12 mouse cellular contexts compared by ENCODE assay signal in the genomic region with DNA sequence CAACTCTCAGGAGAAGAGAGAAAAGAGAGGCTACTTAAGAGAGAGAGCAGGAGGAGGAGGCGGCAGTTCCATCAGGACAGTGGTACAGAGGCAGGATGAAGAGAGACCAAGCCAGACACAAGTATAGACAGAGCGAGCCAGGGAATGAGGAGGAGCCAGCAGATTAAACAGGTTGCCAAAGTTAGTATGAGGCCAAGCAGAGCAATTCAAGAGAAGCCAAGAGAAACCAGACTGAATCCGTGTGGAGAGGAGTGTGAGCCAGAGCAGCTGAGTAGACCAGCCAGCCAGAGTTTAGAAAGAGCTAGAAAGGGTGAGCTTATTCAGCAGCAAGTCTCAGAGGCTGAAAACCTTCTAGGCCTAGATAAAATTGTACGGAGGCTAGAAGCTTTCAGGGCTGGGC. TPM values are rescaled to one million over a fixed set of nuclear protein-coding genes. Genes with fewer than 3 reads are reported as not detected.
A peak's percentile ranks its signal among the peaks of the same experiment; 100 is the strongest.
DNase-seq lines count a peak whose midpoint lies in the region; ATAC-seq and TF ChIP-seq lines count a peak whose summit lies in the region.
"Had no signal": no experiment of that assay in that cellular context is flagged by ENCODE, and none has a peak within 500 bp of the region (broad histone marks: within the 10 kb centered on the region; RNA-seq: fewer than 3 reads in every experiment).

No protein-coding gene starts in this region.

- H3K79me2 ChIP-seq in heart, adult 2 months (replicated peaks; ENCODE audit: control insufficient read depth, insufficient read depth, low read length): no peaks in the 10 kb centered on the region

- no peak for ATAC-seq in midbrain, postnatal 0 days (ENCODE audit: low FRiP score)
- no peak for ATAC-seq in midbrain, embryonic 14.5 days (ENCODE audit: low FRiP score, low TSS enrichment)
- ATAC-seq in heart, postnatal 0 days (ENCODE audit: insufficient read depth, low read depth): peak; percentile 14; the same call in 1 of the 2 replicates

- intact Hi-C loops in heart, adult 2 months (cut with DNase I): no loop called here

- TF ChIP-seq EP300 in heart, adult 2 months (IDR thresholded peaks at IDR 0.05; ENCODE audit: insufficient read depth, low read depth, low read length): no peak
- no peak for TF ChIP-seq EP300 in heart, postnatal 0 days (IDR thresholded peaks at IDR 0.05; ENCODE audit: low read depth)

- H3K27ac ChIP-seq in heart, adult 2 months: no peak overlapping the region
- H3K27ac ChIP-seq in midbrain, postnatal 0 days (ENCODE audit: low read depth, low read length): no peak overlapping the region
- no peak overlapping the region for H3K27ac ChIP-seq in midbrain, embryonic 14.5 days (replicated peaks; ENCODE audit: low read depth, low read length)
- H3K27ac ChIP-seq in heart, postnatal 0 days (ENCODE audit: low read depth): no peak overlapping the region
- H3K27ac ChIP-seq: neural tube, embryonic 12.5 days had no signal

- no peak overlapping the region for H3K4me3 ChIP-seq in heart, adult 2 months
- no peak overlapping the region for H3K4me3 ChIP-seq in midbrain, postnatal 0 days (ENCODE audit: low read depth, low read length)
- H3K4me3 ChIP-seq in midbrain, embryonic 14.5 days (replicated peaks; ENCODE audit: low read depth, low read length): no peak overlapping the region
- no peak overlapping the region for H3K4me3 ChIP-seq in heart, postnatal 0 days (ENCODE audit: low read depth, low read length)
- H3K4me3 ChIP-seq: neural tube, embryonic 12.5 days had no signal

- H3K4me1 ChIP-seq in heart, adult 2 months (ENCODE audit: control insufficient read depth, insufficient read depth, low read length): no peaks in the 10 kb centered on the region
- H3K4me1 ChIP-seq in midbrain, postnatal 0 days (ENCODE audit: insufficient read depth, low read length): no peaks in the 10 kb centered on the region
- H3K4me1 ChIP-seq in midbrain, embryonic 14.5 days (ENCODE audit: control insufficient read depth, insufficient read depth, low read length): no peaks in the 10 kb centered on the region
- H3K4me1 ChIP-seq in heart, postnatal 0 days (ENCODE audit: control insufficient read depth, insufficient read depth): no peaks in the 10 kb centered on the region
- H3K4me1 ChIP-seq: neural tube, embryonic 12.5 days had no signal

- no peak for TF ChIP-seq POLR2A in heart, adult 2 months (IDR thresholded peaks at IDR 0.05; ENCODE audit: insufficient read depth, low read depth, low read length)

- H3K4me2 ChIP-seq in midbrain, postnatal 0 days (ENCODE audit: low read depth, low read length, poor library complexity, severe bottlenecking): no peak overlapping the region
- H3K4me2 ChIP-seq in midbrain, embryonic 14.5 days (ENCODE audit: low read length): no peak overlapping the region
- no peak overlapping the region for H3K4me2 ChIP-seq in heart, postnatal 0 days (ENCODE audit: low read depth, low read length)
- H3K4me2 ChIP-seq: neural tube, embryonic 12.5 days had no signal

- no peak for TF ChIP-seq CTCF in heart, adult 2 months (IDR thresholded peaks at IDR 0.05)
- TF ChIP-seq CTCF in midbrain, postnatal 0 days (IDR thresholded peaks at IDR 0.05): no peak
- no peak for TF ChIP-seq CTCF in heart, postnatal 0 days (IDR thresholded peaks at IDR 0.05; ENCODE audit: low read depth)

- H3K9ac ChIP-seq in heart, adult 2 months (ENCODE audit: low read depth, low read length): no peak overlapping the region
- no peak overlapping the region for H3K9ac ChIP-seq in midbrain, postnatal 0 days (replicated peaks; ENCODE audit: low read length, poor library complexity, severe bottlenecking)
- H3K9ac ChIP-seq in midbrain, embryonic 14.5 days (replicated peaks; ENCODE audit: low read length): no peak overlapping the region
- H3K9ac ChIP-seq in heart, postnatal 0 days (replicated peaks; ENCODE audit: low read depth, low read length): no peak overlapping the region
- H3K9ac ChIP-seq: neural tube, embryonic 12.5 days had no signal

- DNase-seq in heart, adult 2 months: peak; percentile 39 to 65
- no peak for DNase-seq in heart, postnatal 4 days
- peak; percentile 57 for DNase-seq in midbrain, postnatal 0 days (ENCODE audit: low spot score)
- no peak for DNase-seq in midbrain, embryonic 14.5 days
- DNase-seq in heart, postnatal 0 days (ENCODE audit: low spot score): no peak
- DNase-seq in testis, postnatal 14 days (ENCODE audit: low spot score): no peak
- no peak for DNase-seq in layer of hippocampus, adult 8-10 months (ENCODE audit: low spot score in 2 of 2)
- DNase-seq: kidney, adult 18-20 months; lung, adult 2 months; retina, postnatal 1 day; thymus, postnatal 14 days had no signal

- H3K9me3 ChIP-seq in midbrain, postnatal 0 days (ENCODE audit: low read length): no peaks in the 10 kb centered on the region
- no peaks in the 10 kb centered on the region for H3K9me3 ChIP-seq in midbrain, embryonic 14.5 days (ENCODE audit: control insufficient read depth, low read length)
- no peaks in the 10 kb centered on the region for H3K9me3 ChIP-seq in heart, postnatal 0 days (replicated peaks; ENCODE audit: control insufficient read depth, low read length)
- H3K9me3 ChIP-seq: neural tube, embryonic 12.5 days had no signal

- H3K36me3 ChIP-seq in heart, adult 2 months (ENCODE audit: control insufficient read depth, insufficient read depth, low read length): no peaks in the 10 kb centered on the region
- H3K36me3 ChIP-seq in midbrain, postnatal 0 days (ENCODE audit: insufficient read depth, low read length): peaks cover 14% of the 10 kb centered on the region
- H3K36me3 ChIP-seq in midbrain, embryonic 14.5 days (ENCODE audit: control insufficient read depth, insufficient read depth, low read length): no peaks in the 10 kb centered on the region
- 0 out of 2 replicates have a peak, but pooled peaks cover 26% of the 10 kb centered on the region for H3K36me3 ChIP-seq in heart, postnatal 0 days (replicated peaks; ENCODE audit: control insufficient read depth, insufficient read depth, low read length)
- H3K36me3 ChIP-seq: neural tube, embryonic 12.5 days had no signal

- WGBS in heart, adult 2 months: 63% methylated on average over 4 of the region's 4 CpGs
- 76% methylated on average over 4 of the region's 4 CpGs for WGBS in midbrain, postnatal 0 days
- WGBS in midbrain, embryonic 14.5 days: 86% methylated on average over 4 of the region's 4 CpGs
- WGBS in heart, postnatal 0 days: 70% methylated on average over 4 of the region's 4 CpGs

- no peaks in the 10 kb centered on the region for H3K27me3 ChIP-seq in heart, adult 2 months (ENCODE audit: control insufficient read depth, insufficient read depth, low read length)
- no peaks in the 10 kb centered on the region for H3K27me3 ChIP-seq in midbrain, postnatal 0 days (ENCODE audit: insufficient read depth, low read length)
- no peaks in the 10 kb centered on the region for H3K27me3 ChIP-seq in midbrain, embryonic 14.5 days (ENCODE audit: control insufficient read depth, insufficient read depth, low read length)
- no peaks in the 10 kb centered on the region for H3K27me3 ChIP-seq in heart, postnatal 0 days (ENCODE audit: control insufficient read depth, insufficient read depth, low read length)
- H3K27me3 ChIP-seq: neural tube, embryonic 12.5 days had no signal

RNA-seq across cellular contexts. Expression of a gene that starts 19.9 kb away (rescaled TPM):
- total RNA-seq in heart, adult 2 months (2021): 100 to 1,000 TPM; 513 to 615 TPM
- polyA plus RNA-seq in heart, adult 2 months (2012; rRNA removed): 153 and 190 TPM in 2 replicates
- total RNA-seq in heart, postnatal 4 days (2021): 100 to 1,000 TPM; 810 to 867 TPM
- total RNA-seq in midbrain, postnatal 0 days (2014; rRNA removed): 273 and 342 TPM in 2 replicates
- 346 and 367 TPM in 2 replicates for polyA plus RNA-seq in midbrain, postnatal 0 days (2015; fragmentation: Nextera tagmentation; extraction: Ambion mirVana)
- 449 and 521 TPM in 2 replicates for polyA plus RNA-seq in midbrain, embryonic 14.5 days (2014; fragmentation: Nextera tagmentation; extraction: Ambion mirVana)
- 189 and 198 TPM in 2 replicates for total RNA-seq in heart, postnatal 0 days (2014; rRNA removed; ENCODE audit: low replicate concordance)
- polyA plus RNA-seq in heart, postnatal 0 days (2015; fragmentation: Nextera tagmentation; extraction: Ambion mirVana): 325 and 330 TPM in 2 replicates
- total RNA-seq in layer of hippocampus, adult 8-10 months (2022): 100 to 1,000 TPM; 451 to 581 (median 500) TPM

Comparison
In these comparisons a context has a peak if more than half of its experiments do, and no peak if none do; other contexts are left out.
1. DNase-seq: peak in heart, adult 2 months (2 of 2) and midbrain, postnatal 0 days (single experiment); none in heart, postnatal 4 days (single experiment), midbrain, embryonic 14.5 days (single experiment), heart, postnatal 0 days (single experiment), testis, postnatal 14 days (single experiment) and layer of hippocampus, adult 8-10 months (0 of 2).